Mouse (Mus musculus) heart, embryonic 14.5 days (tissue): ENCODE data around the gene Map1b. TPM values are rescaled to one million over a fixed set of nuclear protein-coding genes. Genes with fewer than 3 reads are reported as not detected.

Experiments
- ATAC-seq: fragments of 200-750 bp; cut with Nextera tagmentation; 2 replicates; pipeline ENCODE4 v1.8.0; 2017; ENCODE audit warnings: low read depth, moderate TSS enrichment; ENCODE audit not compliant: insufficient number of reproducible peaks, insufficient read depth, low FRiP score
- H3K27ac ChIP-seq, 2 experiments: fragments of 200-500 bp in 1 of 2; fragments of 300-500 bp in 1 of 2; sonication (generic) in 1 of 2; replicated peaks in 1 of 2; 2 replicates each; pipeline ENCODE4 v1.5.1; 2012 to 2014; ENCODE audit warnings: low read depth in 2 of 2, low read length in 2 of 2, control low read depth in 1 of 2, mild to moderate bottlenecking in 1 of 2, mixed read lengths in 1 of 2; ENCODE audit not compliant: control insufficient read depth in 1 of 2, insufficient read depth in 1 of 2
- H3K27me3 ChIP-seq: fragments of 300-500 bp; sonication (generic); 2 replicates; pipeline ENCODE4 v1.6.1; 2014; ENCODE audit warnings: mild to moderate bottlenecking, low read length, control low read depth; ENCODE audit not compliant: control insufficient read depth, insufficient read depth
- H3K36me3 ChIP-seq: fragments of 300-500 bp; sonication (generic); 2 replicates; pipeline ENCODE4 v1.6.1; 2014; ENCODE audit warnings: mild to moderate bottlenecking, control low read depth, low read length, mixed read lengths; ENCODE audit not compliant: control insufficient read depth, insufficient read depth
- H3K4me1 ChIP-seq, 2 experiments: fragments of 200-500 bp in 1 of 2; fragments of 300-500 bp in 1 of 2; sonication (generic) in 1 of 2; 2 replicates each; pipeline ENCODE4 v1.6.1; 2012 to 2014; ENCODE audit warnings: low read length in 2 of 2, control low read depth in 1 of 2, mixed read lengths in 1 of 2; ENCODE audit not compliant: control insufficient read depth in 2 of 2, insufficient read depth in 2 of 2
- H3K4me2 ChIP-seq: fragments of 300-500 bp; sonication (generic); 2 replicates; pipeline ENCODE4 v1.6.1; 2014; ENCODE audit warnings: mild to moderate bottlenecking, low read length
- H3K4me3 ChIP-seq, 2 experiments: fragments of 200-500 bp in 1 of 2; fragments of 300-500 bp in 1 of 2; sonication (generic) in 1 of 2; 2 replicates each; pipeline ENCODE4 v1.5.1; 2012 to 2014; ENCODE audit warnings: low read length in 2 of 2, mild to moderate bottlenecking in 2 of 2, control low read depth in 1 of 2, low read depth in 1 of 2, moderate library complexity in 1 of 2; ENCODE audit not compliant: control insufficient read depth in 1 of 2, insufficient read depth in 1 of 2
- H3K9ac ChIP-seq: fragments of 300-500 bp; sonication (generic); 2 replicates; pipeline ENCODE4 v1.6.1; 2014; ENCODE audit warnings: mild to moderate bottlenecking, low read length
- H3K9me3 ChIP-seq: fragments of 300-500 bp; sonication (generic); 2 replicates; pipeline ENCODE4 v1.6.1; 2016; ENCODE audit warnings: low read length, control low read depth; ENCODE audit not compliant: control insufficient read depth
- WGBS: fragments of 180-500 bp; shearing (Covaris S2); extraction: QIAGEN DNeasy Blood & Tissue Kit; methylation state at CpG from one replicate; pipeline ENCODE4 v1.1.7; 2014; 5-methylcytosine and 5-hydroxymethylcytosine counted together
- polyA plus RNA-seq: library from polyadenylated mRNA; unstranded; fragments of >200 nt; fragmentation: Nextera tagmentation; extraction: Ambion mirVana; gene quantifications from 2 replicates; pipeline ENCODE4 v1.2.1, GENCODE M21; 2014

Gene Map1b
- polyA plus RNA-seq, 1 experiment from 2014 or later: 135 TPM

DNA sequence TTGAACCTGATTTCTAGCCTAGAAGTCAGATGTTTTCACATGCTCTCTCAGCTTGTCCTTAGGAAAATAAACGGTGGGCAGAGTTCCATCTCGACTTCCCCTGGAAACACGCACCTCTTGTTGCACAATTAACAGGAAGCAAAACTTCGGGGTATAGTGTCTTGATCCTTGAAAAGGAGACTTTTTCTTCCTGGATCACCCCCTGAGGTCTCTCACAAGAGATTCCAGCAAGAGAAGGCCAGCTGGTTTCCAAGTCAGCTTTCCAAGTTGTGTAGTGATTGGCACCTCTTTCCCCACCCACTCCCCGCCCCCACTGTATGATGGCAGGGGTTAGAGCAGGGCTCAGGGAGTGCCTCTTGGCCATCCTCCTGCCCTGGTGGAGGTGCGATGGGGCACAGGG, 28.9 kb upstream of the Map1b start:
- no peak overlapping the region for H3K9ac ChIP-seq
- ATAC-seq: no peak
- WGBS: 58% methylated on average over 6 of the region's 6 CpGs

DNA sequence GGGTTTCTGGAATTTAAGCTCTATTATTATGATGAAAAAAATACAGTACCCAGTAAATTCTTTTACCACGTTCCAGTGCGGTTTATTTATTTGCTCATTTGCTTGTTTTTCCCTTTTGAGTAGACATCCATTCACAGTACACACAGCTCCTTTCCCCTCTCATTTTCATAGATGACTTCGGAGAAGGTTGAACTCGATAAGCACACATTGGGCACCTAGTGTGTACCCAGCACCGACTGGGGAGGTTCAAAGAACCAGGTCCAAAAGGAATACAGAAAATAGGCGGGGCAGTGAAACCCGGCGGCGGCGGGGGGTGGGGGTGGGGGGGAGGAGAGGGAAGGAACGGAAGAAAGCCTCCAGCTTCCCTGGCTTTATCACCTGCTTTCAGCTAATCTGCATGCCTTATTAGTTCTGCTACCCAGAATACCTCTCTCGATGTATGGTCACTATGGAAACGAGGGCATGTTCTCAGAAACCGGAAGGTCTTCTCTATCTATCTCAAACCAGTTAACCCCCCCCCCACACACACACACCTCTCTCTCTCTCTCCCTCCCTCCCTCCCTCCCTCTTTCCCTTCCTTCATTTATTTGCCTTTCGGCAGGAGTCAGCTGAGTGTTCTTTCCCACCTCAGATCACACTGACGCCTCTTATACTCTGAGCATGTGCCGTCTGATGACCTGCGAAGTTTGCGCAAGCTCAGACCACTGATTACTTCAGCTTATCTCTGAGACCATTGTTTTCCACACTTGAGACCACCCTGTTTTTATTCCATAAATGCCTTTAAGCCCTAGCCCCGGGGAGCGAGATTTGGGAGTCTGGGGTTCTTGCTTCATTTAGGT, 25.3 kb upstream of the Map1b start:
- WGBS: 19% methylated on average over 18 of the region's 21 CpGs
- H3K9me3 ChIP-seq: no peaks in the 10 kb centered on the region
- H3K9ac ChIP-seq: no peak overlapping the region
- H3K4me2 ChIP-seq: peak overlapping the region; percentile 58
- peaks cover 18% of the 10 kb centered on the region in 2 experiments for H3K4me1 ChIP-seq
- no peaks in the 10 kb centered on the region for H3K27me3 ChIP-seq
- no peaks in the 10 kb centered on the region for H3K36me3 ChIP-seq
- no peak for ATAC-seq
- peak overlapping the region in 1 of 2 experiments; percentile 9; a peak in 1 of 4 replicates for H3K4me3 ChIP-seq
- H3K27ac ChIP-seq: no peak overlapping the region

More for the DNA sequence above, 28.9 kb upstream of the Map1b start:
- H3K27ac ChIP-seq: no peak overlapping the region
- peaks cover 14 to 18% of the 10 kb centered on the region in 2 experiments for H3K4me1 ChIP-seq
- H3K27me3 ChIP-seq: no peaks in the 10 kb centered on the region
- H3K36me3 ChIP-seq: no peaks in the 10 kb centered on the region
- H3K4me2 ChIP-seq: no peak overlapping the region
- no peak overlapping the region for H3K4me3 ChIP-seq
- no peaks in the 10 kb centered on the region for H3K9me3 ChIP-seq

DNA sequence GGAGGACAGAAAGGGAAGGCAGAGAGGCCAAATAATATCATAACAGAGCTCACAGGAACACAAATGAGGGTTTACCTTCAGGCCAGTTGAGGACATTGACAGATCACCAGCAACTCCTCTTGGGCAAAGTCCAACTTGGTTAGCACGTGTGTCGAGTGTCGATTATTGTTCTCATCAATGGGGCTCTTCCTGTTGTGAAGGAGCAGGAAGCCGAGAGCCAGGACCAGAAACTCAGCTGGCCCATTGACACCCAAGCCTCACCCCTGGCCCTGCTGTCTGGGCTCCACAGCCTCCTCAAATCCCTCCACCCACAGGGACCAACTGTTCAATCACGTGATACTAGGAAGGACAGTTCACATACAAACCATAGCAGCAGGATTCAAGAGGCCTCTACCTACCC, 22.9 kb upstream of the Map1b start:
- Histone ChIP-seq H3K4me2 (no peak overlapping the region), H3K27ac (no peak overlapping the region), H3K27me3 (no peaks in the 10 kb centered on the region), H3K9ac (no peak overlapping the region), H3K4me3 (no peak overlapping the region), H3K36me3 (no peaks in the 10 kb centered on the region), H3K9me3 (no peaks in the 10 kb centered on the region), H3K4me1 (peaks cover 16 to 18% of the 10 kb centered on the region in 2 experiments)
- WGBS: 80% methylated on average over 5 of the region's 5 CpGs
- ATAC-seq: no peak

DNA sequence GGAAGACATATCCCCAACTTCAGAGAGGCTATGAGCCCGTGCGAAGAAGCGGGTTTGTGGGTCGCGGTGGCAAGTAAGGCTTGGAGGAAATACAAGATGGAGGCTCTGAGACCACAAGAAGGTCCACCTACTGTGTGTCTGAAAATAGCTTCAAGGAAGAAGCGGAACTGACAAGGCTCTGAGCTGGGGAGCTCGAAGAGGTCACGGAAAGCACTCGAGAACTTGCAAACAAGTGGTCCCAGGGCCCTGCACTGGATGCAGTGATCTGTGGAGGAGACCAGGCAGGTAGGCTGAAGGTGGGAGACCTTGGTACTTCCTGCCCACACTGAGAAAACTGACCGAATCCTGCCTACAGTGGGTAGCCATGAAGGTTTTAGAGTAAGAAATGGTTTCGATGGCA, 22.5 kb upstream of the Map1b start:
- Histone ChIP-seq H3K36me3 (no peaks in the 10 kb centered on the region), H3K27ac (no peak overlapping the region), H3K4me1 (peaks cover 16 to 18% of the 10 kb centered on the region in 2 experiments), H3K27me3 (no peaks in the 10 kb centered on the region), H3K4me2 (no peak overlapping the region), H3K9ac (no peak overlapping the region), H3K9me3 (no peaks in the 10 kb centered on the region), H3K4me3 (no peak overlapping the region)
- WGBS: 90% methylated on average over 11 of the region's 11 CpGs
- no peak for ATAC-seq

DNA sequence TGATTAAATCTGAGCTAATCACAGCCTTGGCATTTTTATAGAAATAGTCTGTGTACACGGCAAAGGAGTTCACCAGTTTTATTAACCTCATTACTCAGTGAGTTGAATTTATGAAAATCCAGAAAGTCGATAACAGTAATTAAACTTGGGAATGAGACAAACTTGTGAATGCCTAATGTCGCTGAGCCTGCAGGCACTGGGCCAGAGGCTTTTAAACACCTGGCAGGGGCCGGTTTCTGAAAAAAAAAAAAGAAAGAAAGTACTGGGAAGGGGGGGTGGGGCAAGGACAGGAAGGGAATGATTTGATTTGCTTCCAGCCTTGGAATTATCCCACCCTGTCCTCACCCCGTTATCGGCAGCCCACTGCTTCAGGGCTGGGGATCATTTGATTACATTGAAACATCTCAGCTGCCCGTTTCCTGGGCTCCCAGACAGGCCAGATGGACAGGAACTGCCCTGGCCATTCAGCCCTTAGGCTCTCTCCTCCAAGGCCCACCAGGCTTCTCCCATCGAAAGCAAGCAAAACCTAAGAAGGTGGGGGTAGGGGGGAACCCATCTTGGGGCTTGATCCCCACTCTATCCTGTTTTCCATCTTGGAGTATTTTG, 21.7 kb upstream of the Map1b start:
- H3K9me3 ChIP-seq: no peaks in the 10 kb centered on the region
- WGBS: 26% methylated on average over 8 of the region's 8 CpGs
- no peak for ATAC-seq
- H3K36me3 ChIP-seq: no peaks in the 10 kb centered on the region
- no peak overlapping the region for H3K4me3 ChIP-seq
- H3K9ac ChIP-seq: no peak overlapping the region
- H3K27me3 ChIP-seq: no peaks in the 10 kb centered on the region
- H3K27ac ChIP-seq: no peak overlapping the region
- H3K4me2 ChIP-seq: no peak overlapping the region
- peaks cover 16 to 18% of the 10 kb centered on the region in 2 experiments for H3K4me1 ChIP-seq

DNA sequence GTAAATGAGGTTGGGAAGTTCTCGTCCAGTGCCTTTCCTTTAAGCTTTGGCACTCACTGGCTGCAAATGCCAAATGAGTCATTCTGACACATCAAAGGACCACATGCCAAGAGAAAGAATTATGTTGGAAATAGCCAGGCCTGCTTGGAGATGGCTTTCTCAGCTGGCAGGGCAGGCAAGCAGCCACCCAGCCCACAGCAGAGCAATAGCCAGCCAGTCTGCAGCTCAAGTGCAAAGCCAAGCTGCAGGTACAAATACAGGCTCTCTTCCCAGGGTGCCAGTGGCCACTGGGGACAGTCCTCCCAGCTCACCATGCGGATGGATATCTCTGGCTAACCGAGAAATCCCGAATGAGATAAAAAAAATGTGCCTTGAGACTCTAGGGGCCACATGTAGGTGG, 12.1 kb upstream of the Map1b start:
- 66% methylated on average over 4 of the region's 4 CpGs for WGBS
- H3K4me3 ChIP-seq: no peak overlapping the region
- no peaks in the 10 kb centered on the region for H3K4me1 ChIP-seq
- H3K36me3 ChIP-seq: no peaks in the 10 kb centered on the region
- H3K27ac ChIP-seq: no peak overlapping the region
- H3K9ac ChIP-seq: no peak overlapping the region
- H3K9me3 ChIP-seq: no peaks in the 10 kb centered on the region
- H3K4me2 ChIP-seq: no peak overlapping the region
- no peaks in the 10 kb centered on the region for H3K27me3 ChIP-seq
- ATAC-seq: no peak

DNA sequence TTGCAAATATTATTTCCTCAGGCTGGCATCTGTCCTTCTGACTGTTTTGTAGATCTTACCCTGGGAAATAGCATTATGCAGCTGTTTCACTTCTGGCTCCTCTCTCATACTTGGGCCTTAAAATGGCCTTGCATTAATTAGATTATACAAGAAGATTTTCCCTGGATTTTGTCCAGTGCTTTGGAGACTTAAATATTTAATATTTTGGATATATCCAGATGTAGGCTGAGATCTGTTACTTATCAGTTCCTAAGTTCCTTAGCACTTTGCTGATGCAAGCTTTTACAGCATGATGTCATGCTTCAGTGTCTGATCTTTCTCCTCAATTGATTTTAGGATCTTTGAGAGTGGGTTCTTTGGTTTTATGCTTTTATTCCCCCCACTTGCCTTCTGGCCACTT, 11.6 kb upstream of the Map1b start:
- ATAC-seq: no peak
- Histone ChIP-seq H3K4me1 (no peaks in the 10 kb centered on the region), H3K27me3 (no peaks in the 10 kb centered on the region), H3K36me3 (no peaks in the 10 kb centered on the region), H3K9me3 (no peaks in the 10 kb centered on the region), H3K4me2 (no peak overlapping the region), H3K4me3 (no peak overlapping the region), H3K9ac (no peak overlapping the region), H3K27ac (no peak overlapping the region)
